Mouse (Mus musculus) G1E-ER4 (cell line): ENCODE measurements around the gene Smyd1. TPM values are rescaled to one million over a fixed set of nuclear protein-coding genes. Genes with fewer than 3 reads are reported as not detected.

Experiments
- GATA1 ChIP-seq: IDR thresholded peaks from one replicate; pipeline ENCODE4 v1.8.0; 2012; ENCODE audit warnings: low read length, inconsistent platforms
- polyA plus RNA-seq: library from polyadenylated mRNA; stranded (reverse); fragments of >175 nt; gene quantifications from 2 replicates; pipeline ENCODE4 v1.2.3, GENCODE M21; 2012

Smyd1 gene
- polyA plus RNA-seq, 1 experiment = 0.04 TPM

- TF ChIP-seq GATA1 = no peak
These were observed 50.4 kb downstream of the Smyd1 start, which contains the start of gene Krcc1 for GRCm38 (mm10) chr6:71271389-71272315. TSS of gene Krcc1 (plus strand) at chr6:71271677.

DNA sequence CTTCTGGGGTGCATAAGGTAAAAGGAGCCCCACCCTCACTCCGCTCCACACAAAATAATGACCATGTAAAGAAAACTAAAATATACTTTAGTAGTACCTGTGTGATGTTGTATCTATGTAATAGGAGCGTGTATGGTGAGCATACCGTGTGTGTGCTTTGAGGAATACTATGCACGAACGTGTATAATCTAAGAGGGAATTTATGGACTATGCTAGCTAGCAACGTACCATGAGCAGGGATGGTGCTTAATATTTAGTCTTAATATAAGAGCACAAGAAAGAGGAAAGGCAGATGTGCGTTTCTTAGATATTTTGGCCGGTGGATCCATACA lies 51.0 kb downstream of the Smyd1 start:
- no peak for TF ChIP-seq GATA1

DNA sequence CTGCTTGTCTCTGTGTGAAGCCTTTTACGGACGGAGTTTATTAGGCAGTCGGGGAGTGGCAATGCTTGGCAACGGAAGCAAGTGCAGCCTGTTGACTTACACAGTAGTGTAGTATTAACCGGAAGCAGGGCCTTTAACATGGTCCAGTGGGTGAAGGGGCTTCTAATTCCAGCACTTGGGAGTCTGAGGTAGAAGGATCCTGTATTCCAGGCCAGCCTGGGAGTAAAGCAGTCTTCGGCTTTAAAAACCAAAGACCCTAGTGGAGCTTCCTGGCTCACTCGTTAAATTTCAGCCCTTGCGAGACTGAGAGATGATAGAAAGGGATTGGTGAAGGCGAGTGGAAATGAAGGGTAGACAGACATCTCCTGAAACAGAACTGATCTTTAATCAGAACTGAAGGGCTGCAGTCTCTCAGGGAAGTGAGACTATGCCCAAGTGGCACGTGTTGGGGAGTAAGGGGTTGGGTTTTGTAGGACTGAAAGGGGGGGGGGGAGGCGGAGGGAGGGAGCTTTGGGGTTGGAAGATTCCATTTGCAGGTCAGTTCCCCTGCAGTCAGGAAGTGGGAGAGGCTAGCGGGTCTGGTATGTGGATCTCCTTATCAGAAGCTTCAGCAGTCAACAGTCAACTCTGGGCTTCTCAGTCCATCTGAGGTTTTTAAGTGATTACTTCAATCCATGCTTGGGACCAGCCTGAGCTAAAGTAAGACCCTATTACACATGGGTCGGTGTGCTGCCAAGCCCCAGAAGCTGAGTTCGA lies 51.6 kb downstream of the Smyd1 start:
- TF ChIP-seq GATA1 = no peak

DNA sequence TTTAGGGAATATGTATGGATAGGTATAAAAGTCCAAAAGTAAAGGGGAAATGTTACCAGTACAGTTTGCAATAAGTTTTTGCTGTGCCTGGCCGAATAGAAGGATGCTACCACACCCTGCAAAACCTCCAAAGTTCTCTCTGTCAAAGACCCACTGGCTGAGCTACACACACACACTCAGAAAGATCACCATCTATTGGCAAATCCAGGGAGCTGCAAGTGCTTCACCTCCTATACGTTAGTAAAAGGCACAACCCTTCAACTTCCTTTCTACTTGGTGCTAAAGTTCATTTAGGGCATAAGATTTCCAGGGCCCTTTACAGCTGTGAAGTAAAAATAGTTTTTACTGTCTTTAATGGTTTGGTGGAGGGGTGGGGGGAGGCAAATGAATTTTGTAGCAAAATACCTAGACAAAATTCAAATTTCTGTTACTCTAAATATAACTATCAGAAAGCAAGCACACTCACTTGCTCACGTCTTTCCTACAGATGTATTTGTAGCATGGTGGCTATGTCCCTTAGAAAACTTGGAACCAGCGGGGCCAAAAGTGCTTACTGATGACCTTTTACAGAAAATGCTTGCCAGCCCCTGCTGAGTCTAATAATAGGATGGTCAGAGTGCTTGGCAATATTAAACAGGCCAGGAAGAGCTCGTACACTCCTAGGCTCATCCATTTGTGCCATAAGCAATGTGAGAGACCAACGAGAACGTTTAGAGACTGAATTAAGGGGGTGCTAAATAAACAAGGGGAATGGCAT lies 52.9 kb downstream of the Smyd1 start:
- no peak for TF ChIP-seq GATA1

GRCm38 (mm10) chr6:71262142-71262833 lies 59.7 kb downstream of the Smyd1 start:
- TF ChIP-seq GATA1 = no peak

DNA sequence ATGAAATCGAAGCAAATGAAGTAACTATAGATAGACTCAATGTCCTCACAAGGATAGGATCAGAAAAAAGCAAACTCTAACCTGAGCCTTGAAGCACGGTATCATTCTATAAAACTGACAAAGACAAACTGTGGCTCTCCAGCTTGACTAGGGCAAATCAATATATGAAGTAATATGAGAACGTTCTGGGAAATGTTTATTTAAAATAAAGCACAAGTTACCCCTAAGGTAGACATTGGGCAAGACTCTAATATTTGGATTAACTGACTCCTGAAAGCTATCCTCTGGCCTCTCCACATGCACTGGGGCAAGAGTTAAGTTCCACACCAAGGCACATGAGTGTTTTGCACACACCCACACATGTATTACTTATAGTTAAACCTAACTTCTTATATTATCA lies 61.0 kb downstream of the Smyd1 start:
- TF ChIP-seq GATA1 = no peak

DNA sequence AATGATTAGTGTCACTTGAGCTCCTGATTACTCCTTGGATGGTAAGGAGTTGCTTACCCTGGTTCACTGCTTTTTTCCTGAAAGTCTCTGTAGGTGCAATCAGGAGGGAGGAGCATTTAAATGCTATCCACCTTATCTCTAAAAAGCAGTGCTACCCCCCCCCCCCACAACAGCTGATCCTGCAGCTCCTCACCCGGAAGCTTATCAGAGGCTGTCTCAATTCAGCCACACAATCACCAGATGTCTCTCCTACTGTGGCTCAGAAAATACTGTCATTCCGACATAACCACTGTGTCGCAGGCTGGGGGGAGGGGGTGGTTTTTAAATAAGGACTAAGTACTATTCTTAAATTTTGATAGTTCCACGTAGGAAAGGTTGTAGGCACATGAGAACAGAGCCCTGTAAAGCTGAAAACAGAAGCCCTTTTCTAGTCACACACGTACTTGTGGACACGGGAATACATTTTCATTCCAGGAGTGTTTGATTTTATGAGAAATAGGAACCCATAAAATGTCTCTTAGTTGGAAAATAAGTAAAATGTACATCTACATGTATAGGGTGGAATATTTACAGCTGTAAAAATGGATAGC lies 61.9 kb downstream of the Smyd1 start:
- TF ChIP-seq GATA1 = peak; percentile 48

GRCm38 (mm10) chr6:71259166-71259565 lies 62.9 kb downstream of the Smyd1 start:
- no peak for TF ChIP-seq GATA1

DNA sequence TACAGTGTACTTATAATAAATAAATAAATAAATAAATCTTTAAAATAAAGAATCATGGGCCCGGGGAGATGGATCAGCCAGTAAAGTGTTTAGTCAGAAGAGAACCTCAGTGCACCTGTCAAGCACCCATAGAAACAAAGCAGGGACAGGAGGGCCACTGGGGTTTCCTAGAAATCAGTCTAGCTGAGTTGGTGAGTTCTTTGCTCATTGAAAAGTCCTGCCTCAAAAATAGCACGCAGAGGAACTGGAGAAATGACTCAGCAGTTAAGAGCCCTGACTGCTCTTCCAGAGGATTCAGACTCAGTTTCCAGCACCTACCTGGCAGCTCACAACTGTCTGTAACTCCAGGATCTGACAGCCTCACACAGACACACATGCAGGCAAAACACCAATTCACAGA lies 63.5 kb downstream of the Smyd1 start:
- no peak for TF ChIP-seq GATA1

DNA sequence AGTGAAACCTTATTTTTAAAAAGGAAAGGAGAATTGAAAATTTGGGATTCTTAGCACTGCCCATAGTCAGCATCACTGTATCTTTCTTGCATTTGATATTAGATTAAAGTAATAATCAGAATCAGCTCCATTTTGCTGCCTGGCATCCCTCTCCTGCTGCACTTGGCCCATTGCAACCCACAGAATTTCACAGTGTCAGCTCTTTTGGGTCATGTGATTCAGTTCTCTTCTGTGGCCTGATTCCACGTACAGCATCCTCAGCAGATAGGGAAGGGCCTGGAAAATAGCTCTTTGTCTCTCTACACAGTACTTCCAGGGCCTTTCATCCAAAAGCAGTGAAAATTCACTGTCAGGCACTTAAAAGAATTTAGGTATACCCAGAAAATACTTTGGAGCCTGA lies 64.7 kb downstream of the Smyd1 start:
- no peak for TF ChIP-seq GATA1

DNA sequence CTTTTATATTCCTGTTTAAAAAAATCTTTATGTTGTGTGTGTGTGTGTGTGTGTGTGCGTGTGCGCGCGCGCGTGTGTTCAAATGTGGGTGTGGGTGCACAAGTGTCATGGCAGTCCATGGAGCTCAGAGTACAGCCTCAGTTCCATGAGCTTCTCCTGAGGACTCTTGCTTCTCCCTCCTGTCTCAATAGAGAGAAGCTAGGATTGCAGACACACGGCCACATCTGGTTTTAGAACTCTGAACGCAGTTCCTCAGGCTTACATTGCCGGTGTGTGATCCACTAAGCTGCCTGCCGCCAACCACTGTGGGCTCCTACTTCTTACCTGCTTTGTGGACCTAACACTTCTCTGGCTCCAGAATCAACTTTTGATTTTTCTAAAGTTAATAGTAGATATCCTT lies 65.9 kb downstream of the Smyd1 start:
- TF ChIP-seq GATA1 = no peak

- TF ChIP-seq GATA1 = no peak
These were observed 67.6 kb downstream of the Smyd1 start for GRCm38 (mm10) chr6:71254456-71254855.

DNA sequence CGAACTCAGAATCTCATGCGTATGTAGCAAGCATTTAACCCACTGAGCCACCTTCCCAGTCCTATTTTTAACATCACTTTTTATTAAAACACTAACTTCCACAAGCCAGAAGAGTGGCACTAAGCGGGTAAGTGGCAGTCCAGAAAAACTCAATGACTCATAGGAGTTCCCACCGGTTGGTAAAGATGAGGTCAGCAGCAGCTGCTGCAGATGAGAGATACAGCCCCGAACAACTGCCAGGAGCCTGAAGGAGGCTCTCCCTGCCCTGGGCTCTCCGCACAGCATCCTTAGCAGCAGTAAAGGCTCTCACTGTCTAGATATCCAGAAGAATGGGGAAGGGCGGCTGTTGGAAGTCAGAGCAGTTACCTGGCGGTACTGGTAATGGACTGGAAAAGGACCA lies 71.1 kb downstream of the Smyd1 start:
- TF ChIP-seq GATA1 = no peak

DNA sequence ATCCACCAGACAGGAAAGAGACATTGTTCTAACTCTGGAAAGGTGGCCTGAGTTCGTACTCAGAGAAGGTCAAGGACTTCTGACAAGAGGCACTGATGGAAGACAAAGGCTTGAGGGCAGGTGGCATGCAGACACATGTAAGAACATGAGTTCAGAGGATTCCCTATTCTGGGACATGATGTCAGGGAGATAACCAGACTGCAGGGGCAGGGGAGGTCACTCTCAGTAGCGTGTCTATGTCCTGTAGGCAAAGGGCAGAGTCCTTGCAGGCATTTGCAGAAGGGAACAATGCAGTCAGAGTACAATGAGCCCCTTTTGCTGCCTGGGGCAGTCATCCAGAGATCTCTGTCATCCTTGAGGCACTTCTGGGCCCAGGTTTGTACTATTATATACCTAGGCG lies 72.4 kb downstream of the Smyd1 start:
- no peak for TF ChIP-seq GATA1

- TF ChIP-seq GATA1 = no peak
These were observed 73.6 kb downstream of the Smyd1 start for GRCm38 (mm10) chr6:71248420-71248819.
